Mouse (Mus musculus) thymus, postnatal 0 days (tissue): ENCODE results near the gene Mbd4. TPM values are rescaled to one million over a fixed set of nuclear protein-coding genes. Genes with fewer than 3 reads are reported as not detected.

Experiments
- DNase-seq: peaks from one replicate; pipeline ENCODE4 v3.0.0-alpha.2; 2015; ENCODE audit warnings: low spot score
- polyA plus RNA-seq: library from polyadenylated mRNA; unstranded; fragments of >200 nt; fragmentation: Nextera tagmentation; extraction: Ambion mirVana; gene quantifications from 2 replicates; pipeline ENCODE4 v1.2.1, GENCODE M21; 2015

Gene Mbd4
- polyA plus RNA-seq, 1 experiment from 2014 or later: 20.8 TPM

DNA sequence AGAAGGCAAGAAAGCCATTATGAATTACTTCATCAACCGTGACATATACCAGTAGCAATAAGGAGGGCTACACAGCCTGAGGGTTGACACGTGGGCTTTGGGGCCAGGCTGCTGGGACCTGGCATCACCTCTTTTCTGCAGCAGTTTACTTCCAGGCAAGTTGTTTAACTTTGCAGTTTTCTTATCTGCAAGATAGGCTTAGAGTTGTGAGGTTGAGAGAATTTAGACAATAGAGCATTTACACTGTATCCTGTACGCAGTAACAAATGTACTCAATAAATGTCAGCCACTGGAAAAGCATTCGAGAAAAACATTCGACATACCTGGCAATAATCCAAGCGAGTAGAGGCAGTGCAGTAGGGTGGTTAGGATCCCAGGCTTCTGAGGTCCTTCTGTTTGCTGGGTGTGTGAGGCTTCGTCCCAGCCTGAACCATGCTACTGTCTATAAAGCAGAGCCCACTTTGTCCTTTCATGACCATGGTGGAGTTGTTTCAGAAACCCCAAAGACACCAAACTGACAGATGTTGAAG, 6.9 kb upstream of the Mbd4 start:
- DNase-seq: no peak

DNA sequence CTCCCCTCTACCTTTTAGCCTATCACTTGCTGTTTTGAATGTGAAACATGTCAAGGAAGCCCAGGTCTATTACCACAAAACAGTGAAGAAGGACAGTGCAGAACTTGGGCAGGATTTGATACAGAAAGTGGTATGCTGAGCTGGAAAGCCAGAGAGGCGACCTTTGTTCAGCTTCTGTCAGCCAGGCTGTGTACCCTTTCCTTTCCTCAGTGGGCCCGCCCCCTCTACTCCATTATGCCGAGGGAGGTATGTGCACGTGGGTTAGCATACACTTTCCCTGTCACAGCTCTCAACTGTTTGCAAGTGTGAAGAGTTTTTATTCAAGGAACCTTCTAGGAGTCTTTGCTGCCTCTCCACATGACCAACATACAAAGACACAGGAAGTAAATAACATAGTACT, 6.1 kb upstream of the Mbd4 start:
- peak; percentile 12 for DNase-seq

- DNase-seq: no peak
These were observed 3.2 kb upstream of the Mbd4 start for GRCm38 (mm10) chr6:115856361-115856745.

DNA sequence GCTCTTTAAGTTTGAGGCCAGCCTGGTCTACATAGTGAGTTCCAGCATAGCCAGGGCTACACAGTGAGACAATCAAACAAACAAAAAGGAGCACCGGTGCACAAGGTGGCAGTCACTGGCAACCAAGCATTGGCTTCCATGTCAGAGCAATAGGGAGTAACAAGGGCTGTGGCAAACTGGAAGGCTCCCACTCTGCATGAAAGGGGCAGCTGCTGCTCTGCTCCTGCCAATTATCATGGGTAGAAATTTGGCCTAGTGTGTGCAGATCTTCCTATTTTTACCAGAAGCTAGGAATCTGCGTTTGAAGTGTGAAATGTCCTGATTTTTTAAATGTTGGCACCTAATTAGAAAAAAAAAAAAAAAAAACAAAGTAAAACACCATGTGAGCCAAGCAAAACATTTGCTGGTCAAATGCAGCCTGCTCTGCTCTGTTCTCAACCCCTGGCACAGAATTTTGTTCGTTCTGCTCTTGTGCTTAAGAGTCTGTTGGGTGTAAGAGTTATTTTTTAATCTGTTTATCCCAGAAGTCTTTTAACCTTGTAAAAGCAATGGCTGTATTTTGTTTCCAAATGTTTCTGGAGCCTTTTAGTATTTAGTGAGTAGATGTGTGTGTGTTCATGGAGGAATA, 2.7 kb upstream of the Mbd4 start:
- DNase-seq: no peak

- peak; percentile 41 for DNase-seq
These were observed 1.3 kb upstream of the Mbd4 start for GRCm38 (mm10) chr6:115854432-115854831.

GRCm38 (mm10) chr6:115853985-115854384, 814 bp upstream of the Mbd4 start:
- no peak for DNase-seq

DNA sequence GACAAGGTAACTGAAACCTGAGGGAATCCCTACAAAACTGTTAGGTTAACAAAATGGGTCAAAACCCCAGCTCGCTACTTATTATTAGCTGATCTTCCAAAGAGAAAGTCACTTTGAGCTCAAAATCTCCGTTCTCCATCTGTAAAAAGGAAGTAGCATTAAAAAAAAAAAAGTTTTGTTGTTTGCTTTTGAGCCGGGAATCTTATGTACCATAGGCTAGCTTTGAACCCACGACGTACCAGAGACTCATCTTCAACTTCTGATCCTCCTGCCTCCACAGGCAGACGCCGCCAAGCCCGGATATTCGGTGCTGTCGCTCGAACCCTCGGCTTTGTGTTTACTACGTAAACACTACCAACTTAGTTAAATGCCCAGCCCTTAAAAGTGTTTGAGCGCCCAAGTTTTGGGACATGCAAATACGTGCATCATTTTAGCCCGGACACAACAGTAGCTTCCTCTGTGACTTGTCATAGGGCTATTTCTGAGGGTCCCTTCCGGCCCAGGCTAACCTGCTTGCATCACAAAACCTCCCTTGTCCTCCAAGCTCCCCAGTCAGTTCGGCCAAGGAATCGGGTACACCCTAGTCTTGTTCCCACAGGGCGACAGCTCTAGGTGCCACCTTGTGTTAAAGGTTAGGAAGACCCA, 603 bp downstream of the Mbd4 start:
- DNase-seq: no peak

DNA sequence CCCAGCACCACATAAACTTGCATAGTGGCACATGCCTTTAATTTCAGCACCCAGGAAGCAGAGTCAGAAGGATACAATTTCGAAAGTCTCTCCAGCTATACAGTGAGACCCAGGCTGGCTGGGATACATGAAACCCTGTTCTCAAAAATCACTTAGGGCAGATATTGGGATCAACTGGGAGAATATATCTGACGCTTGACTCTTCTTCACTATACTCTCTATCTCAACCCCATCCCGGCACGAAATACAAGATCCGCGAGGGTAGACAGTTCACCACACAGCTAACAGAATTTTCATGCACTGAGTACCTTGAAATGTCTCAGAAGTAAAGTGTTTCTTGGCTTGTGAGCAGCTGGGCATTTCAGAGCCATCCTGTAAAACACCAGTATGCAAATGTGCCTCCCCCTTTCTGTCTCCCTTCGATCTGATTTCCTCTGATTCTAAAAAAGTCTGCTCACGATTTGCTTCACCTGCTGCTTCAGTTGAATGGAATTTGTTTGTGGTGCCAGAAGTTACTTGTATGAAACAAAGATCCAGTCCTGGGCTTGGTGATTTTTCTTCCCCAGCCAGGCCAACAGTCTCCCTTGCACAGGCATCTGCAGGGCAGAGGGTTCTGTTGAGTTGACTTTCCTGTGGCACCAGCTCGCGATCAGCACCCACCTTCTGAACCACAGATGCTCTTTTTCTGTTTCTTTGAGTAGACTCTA, 4.4 kb downstream of the Mbd4 start:
- DNase-seq: no peak

- peak; percentile 79 for DNase-seq
These were observed 6.3 kb downstream of the Mbd4 start for GRCm38 (mm10) chr6:115846640-115847411.

DNA sequence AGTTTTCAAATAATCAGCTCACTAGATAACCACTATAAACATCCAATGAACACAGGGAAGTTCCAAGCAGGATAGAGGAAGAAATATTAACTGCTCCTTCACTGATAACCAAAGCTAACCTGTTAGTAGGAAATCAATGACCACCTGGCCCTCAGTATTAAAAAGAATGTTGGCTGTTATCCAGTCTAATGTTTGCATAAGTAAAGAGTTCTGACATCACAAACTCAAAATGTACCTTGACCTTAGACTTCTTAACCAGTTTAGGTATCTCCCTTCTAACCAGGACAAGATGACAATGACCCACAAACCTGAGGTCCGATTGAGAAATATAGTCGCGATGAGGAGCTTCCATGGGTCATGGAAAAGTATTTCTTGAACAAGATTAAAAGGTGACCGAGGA, 8.2 kb downstream of the Mbd4 start:
- DNase-seq: no peak

GRCm38 (mm10) chr6:115838745-115839144, 14.4 kb downstream of the Mbd4 start:
- DNase-seq: peak; percentile 12

DNA sequence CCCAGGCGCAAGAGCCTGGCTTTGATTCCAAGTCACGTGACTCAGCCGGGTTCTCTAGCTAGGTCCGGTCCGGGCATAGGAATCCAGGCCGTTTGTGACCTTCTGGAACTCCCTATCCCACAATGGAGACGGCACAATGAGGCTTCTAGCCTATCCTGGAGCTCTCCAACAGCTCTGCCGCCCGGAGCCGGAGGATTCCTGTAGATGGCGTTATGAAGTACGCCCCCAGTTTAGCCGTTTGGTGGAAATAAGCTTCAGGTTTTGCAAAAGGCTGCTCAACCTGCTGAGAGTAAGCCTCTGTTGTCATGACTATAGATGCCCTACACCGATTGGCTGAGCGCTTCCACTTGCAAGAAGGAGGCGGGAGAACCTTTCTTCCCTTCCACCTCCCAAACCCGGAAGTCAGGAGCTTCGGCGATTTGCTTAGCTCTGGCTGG, 15.0 kb downstream of the Mbd4 start, which contains the start of gene Efcab12:
TSS of gene Efcab12 (minus strand) at position 252 of the 437 bp plus-strand sequence.
- DNase-seq: peak; percentile 83

DNA sequence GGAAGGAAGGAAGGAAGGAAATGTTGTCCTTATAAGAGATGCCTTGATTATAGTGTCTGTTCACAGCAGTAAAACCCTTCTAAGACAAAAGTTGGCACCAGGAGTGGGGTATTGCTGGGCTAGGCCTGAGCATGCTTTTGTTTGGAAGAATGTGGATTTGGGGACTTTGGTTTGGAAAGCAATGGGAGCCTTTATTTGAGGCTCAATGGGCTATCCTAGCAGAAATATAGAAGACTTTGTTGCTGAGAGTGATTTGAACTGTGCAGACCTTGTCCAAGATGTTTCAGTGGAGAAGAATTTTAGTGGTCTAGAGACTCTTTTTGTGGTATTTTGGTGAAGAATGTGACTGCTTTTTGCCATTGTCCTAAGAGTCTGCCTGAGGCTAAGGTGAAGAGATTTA, 19.3 kb downstream of the Mbd4 start:
- DNase-seq: no peak

DNA sequence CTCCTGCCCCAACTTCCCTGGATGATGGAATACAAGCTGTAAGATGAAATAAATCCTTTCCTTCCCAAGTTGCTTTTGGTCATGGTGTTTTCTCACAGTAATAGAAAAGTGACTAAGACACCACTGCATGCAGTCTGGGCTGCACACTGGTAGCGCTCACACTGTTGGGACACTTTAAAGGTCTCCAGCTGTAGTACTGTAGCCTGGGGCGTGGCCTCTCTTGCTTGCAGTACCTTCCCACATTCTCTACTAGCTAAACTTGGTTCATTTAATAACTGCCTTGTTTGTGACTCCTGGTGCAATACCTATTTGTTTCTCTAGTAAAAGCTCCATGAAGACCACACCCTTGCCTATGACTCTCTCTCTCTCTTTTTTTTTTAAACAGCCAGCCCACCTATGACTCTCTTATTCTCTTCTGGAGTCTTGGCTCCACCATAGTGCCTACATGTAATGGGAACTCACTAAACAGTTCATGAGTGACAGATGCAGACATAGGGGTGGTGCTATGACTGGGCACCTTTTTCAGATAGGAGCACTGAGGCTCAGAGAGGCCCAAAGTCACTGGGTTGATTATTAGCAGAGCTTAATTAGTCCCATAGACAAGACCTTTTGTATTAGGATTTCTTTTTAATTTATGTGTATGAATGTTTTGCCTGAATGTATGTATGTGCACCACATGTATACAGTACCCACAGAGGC, 20.9 kb downstream of the Mbd4 start:
- no peak for DNase-seq

- DNase-seq: no peak
These were observed 22.2 kb downstream of the Mbd4 start for GRCm38 (mm10) chr6:115830779-115831601.

DNA sequence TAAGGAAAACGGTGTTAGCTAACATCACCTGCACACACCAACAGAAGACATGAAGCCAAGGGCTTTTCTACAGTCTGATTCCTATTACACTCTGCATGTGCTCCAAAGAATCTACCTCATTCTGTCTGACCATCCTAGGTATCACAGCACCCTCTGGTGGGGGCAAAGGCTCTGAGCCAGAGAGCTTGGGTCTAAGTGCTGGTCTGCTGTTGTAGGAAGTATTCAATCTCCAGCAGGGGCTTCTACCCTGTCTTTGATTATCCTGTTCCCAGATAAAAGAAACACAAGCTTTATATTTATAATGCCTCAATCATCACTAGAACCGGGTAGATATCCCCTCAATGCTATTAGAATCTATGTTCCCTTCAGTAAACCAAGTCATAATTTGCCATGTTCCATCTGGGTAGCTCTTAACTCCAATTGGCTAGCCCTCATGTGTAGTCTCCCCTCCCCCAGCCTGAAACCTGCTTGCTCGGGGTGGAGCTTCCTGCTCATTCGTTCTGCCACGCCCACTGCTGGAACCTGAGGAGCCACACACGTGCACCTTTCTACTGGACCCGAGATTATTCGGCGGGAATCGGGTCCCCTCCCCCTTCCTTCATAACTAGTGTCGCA, 29.2 kb downstream of the Mbd4 start:
- DNase-seq: peak; percentile 90

DNA sequence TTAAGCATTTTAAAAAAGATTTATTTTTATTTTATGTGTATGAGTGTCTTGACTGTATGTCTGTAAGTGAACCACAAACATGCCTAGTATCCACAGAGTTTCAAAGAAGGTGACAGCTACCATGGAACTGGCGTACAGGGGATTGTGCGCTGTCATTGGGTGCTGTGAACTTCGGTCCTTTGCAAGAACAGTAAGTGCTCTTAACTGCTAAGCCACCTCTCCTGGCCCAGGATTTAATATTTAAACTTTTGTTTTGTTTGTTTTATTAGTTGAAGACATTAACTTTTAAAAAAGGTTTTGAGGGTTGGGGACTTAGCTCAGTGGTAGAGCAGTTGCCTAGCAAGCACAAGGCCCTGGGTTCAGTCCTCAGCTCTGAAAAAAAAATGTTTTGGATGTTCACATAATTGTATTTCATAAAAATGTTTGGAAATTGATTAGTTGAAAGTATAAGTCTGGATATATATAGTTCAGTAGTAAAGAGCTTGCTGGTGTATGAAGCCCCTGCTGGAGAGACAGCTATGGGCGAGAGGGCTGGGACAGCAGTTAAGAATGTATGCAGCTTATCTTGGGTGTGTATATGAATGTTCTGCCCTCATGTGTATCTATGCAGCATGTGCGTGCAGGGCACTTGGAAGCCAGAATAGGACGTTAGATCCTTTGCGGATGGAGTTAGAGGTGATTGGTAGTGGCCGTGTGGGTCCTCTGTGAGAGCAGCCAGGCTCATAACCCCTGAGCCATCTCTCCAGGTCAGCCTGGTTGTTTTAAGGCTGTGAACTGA, 31.8 kb downstream of the Mbd4 start:
- no peak for DNase-seq

GRCm38 (mm10) chr6:115818129-115818528, 35.0 kb downstream of the Mbd4 start:
- DNase-seq: no peak

DNA sequence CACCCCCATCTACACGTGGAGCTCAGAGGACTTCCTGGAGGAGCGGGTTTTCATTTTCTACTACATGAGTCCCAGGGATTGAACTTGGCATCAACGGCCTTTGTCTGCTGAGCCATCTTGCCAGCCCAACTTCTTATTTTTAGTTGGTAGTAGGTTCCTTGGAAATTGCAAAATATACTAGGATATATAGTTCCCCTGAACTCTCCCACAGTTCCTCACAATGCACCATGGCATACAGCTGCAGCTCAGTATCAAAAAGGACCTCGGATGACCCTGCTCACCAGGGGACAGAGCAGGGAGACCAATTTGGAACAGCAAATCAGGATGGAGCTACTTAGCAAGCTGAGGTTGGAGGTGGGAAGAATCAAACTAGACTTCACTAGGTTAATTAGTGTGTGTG, 38.1 kb downstream of the Mbd4 start:
- no peak for DNase-seq
